9 mouse cellular contexts compared by ENCODE assay signal in the genomic region with DNA sequence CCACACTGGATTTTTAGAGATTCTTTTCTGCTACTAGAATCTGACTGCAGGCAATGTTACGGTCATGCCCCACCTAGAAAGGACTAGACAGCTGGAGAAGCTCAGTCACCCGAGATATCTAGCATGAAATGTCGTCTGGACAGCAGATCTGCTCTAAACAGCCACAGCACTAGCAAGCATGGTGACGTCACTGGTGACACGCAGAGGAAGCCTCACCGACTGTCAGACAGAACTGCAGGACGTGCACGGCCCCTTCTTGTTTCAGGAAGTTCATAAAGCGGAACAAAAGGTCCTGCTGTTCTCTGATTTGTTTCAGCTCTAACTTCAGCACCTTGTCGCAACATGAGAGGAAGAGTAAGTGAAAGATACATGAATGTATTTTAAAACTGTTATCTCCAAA. TPM values are rescaled to one million over a fixed set of nuclear protein-coding genes. Genes with fewer than 3 reads are reported as not detected.
DNase-seq lines count a peak whose midpoint lies in the region; ATAC-seq lines count a peak whose summit lies in the region.
"Had no signal": no experiment of that assay in that cellular context is flagged by ENCODE, and none has a peak within 500 bp of the region (broad histone marks: within the 10 kb centered on the region; RNA-seq: fewer than 3 reads in every experiment).

No protein-coding gene starts in this region.

- peak overlapping the region; percentile 46; the same call in 1 of the 2 replicates for H3K27ac ChIP-seq in heart, embryonic 16.5 days (ENCODE audit: low read length)
- no peak overlapping the region for H3K27ac ChIP-seq in midbrain, embryonic 11.5 days (ENCODE audit: low read depth, low read length)
- H3K27ac ChIP-seq: limb, embryonic 13.5 days had no signal

- no peaks in the 10 kb centered on the region for H3K9me3 ChIP-seq in heart, embryonic 16.5 days (replicated peaks; ENCODE audit: control insufficient read depth, low read length)
- no peaks in the 10 kb centered on the region for H3K9me3 ChIP-seq in midbrain, embryonic 11.5 days (ENCODE audit: control insufficient read depth, low read length)
- H3K9me3 ChIP-seq: limb, embryonic 13.5 days had no signal

- no peak overlapping the region for H3K9ac ChIP-seq in heart, embryonic 16.5 days (ENCODE audit: low read length)
- no peak overlapping the region for H3K9ac ChIP-seq in midbrain, embryonic 11.5 days (ENCODE audit: low read length)
- H3K9ac ChIP-seq: limb, embryonic 13.5 days had no signal

- peak; percentile 68 for DNase-seq in layer of hippocampus, adult 9-11 months
- DNase-seq in layer of hippocampus, postnatal 25 days (ENCODE audit: extremely low spot score in 1 of 2, low spot score in 1 of 2), result no peak
- DNase-seq in c-Kit-positive CD71-positive TER-119-negative erythroid progenitor cells, embryonic 14.5 days (ENCODE audit: low read depth), result peak; percentile 62
- DNase-seq in lung, postnatal 25 days (ENCODE audit: low spot score), result peak; percentile 64
- peak; percentile 35 for DNase-seq in thymus, postnatal 14 days
- DNase-seq in adrenal gland, postnatal 10 days, result no peak
- no peak for DNase-seq in midbrain, embryonic 11.5 days (ENCODE audit: low spot score, missing footprints)

- WGBS in heart, embryonic 16.5 days, result 44% methylated on average over 10 of the region's 10 CpGs
- WGBS in midbrain, embryonic 11.5 days, result 79% methylated on average over 10 of the region's 10 CpGs

- no peaks in the 10 kb centered on the region for H3K27me3 ChIP-seq in heart, embryonic 16.5 days (ENCODE audit: control insufficient read depth, insufficient read depth, low read length)
- H3K27me3 ChIP-seq in midbrain, embryonic 11.5 days (ENCODE audit: control insufficient read depth, insufficient read depth, low read length), result no peaks in the 10 kb centered on the region
- H3K27me3 ChIP-seq: limb, embryonic 13.5 days had no signal

- peak overlapping the region; percentile 22; the same call in 1 of the 2 replicates for H3K4me2 ChIP-seq in heart, embryonic 16.5 days (ENCODE audit: low read depth, low read length)
- no peak overlapping the region for H3K4me2 ChIP-seq in midbrain, embryonic 11.5 days
- H3K4me2 ChIP-seq: limb, embryonic 13.5 days had no signal

- peaks cover 17% of the 10 kb centered on the region for H3K36me3 ChIP-seq in heart, embryonic 16.5 days (ENCODE audit: control insufficient read depth, insufficient read depth)
- H3K36me3 ChIP-seq in midbrain, embryonic 11.5 days (ENCODE audit: control insufficient read depth, insufficient read depth, low read length), result no peaks in the 10 kb centered on the region

- ATAC-seq in heart, embryonic 16.5 days (replicated peaks; ENCODE audit: extremely low read depth, insufficient read depth, low FRiP score), result peak; percentile 78
- ATAC-seq in midbrain, embryonic 11.5 days (ENCODE audit: low FRiP score), result no peak

- no peak overlapping the region; the same call in 1 of the 2 replicates for H3K4me3 ChIP-seq in heart, embryonic 16.5 days (ENCODE audit: low read length)
- no peak overlapping the region for H3K4me3 ChIP-seq in midbrain, embryonic 11.5 days (ENCODE audit: low read depth, low read length)
- H3K4me3 ChIP-seq: limb, embryonic 13.5 days had no signal

- no peaks in the 10 kb centered on the region for H3K4me1 ChIP-seq in heart, embryonic 16.5 days (ENCODE audit: control insufficient read depth, insufficient read depth, low read length)
- no peaks in the 10 kb centered on the region for H3K4me1 ChIP-seq in midbrain, embryonic 11.5 days (ENCODE audit: control insufficient read depth, insufficient read depth, low read length)
- H3K4me1 ChIP-seq: limb, embryonic 13.5 days had no signal

RNA-seq across cellular contexts. Expression of gene Snx14, which starts 34.7 kb away (rescaled TPM):
- 10 to 100 TPM; 46.2 to 51.8 TPM for total RNA-seq in layer of hippocampus, postnatal 25 days (2021)
- polyA plus RNA-seq in heart, embryonic 16.5 days (2015; fragmentation: Nextera tagmentation; extraction: Ambion mirVana), result 30.4 and 34.9 TPM in 2 replicates
- 10 to 100 TPM; 41.8 to 54.5 TPM for total RNA-seq in adrenal gland, postnatal 10 days (2021)
- 22.8 and 23.9 TPM in 2 replicates for polyA plus RNA-seq in midbrain, embryonic 11.5 days (2014; fragmentation: Nextera tagmentation; extraction: Ambion mirVana)

RNA-seq across cellular contexts. Expression of gene Gm20537, which starts 52.3 kb away (rescaled TPM):
- not detected for total RNA-seq in layer of hippocampus, postnatal 25 days (2021)
- polyA plus RNA-seq in heart, embryonic 16.5 days (2015; fragmentation: Nextera tagmentation; extraction: Ambion mirVana), result 0.30 and 0.59 TPM in 2 replicates
- total RNA-seq in adrenal gland, postnatal 10 days (2021), result 1 to 10 TPM in 1 of 2 experiments, not detected in 1; 1.0 TPM
- 0.40 and 0.52 TPM in 2 replicates for polyA plus RNA-seq in midbrain, embryonic 11.5 days (2014; fragmentation: Nextera tagmentation; extraction: Ambion mirVana)

Comparison
In these comparisons a context has a peak if more than half of its experiments do, and no peak if none do; other contexts are left out.
1. DNase-seq: peak in layer of hippocampus, adult 9-11 months (single experiment), c-Kit-positive CD71-positive TER-119-negative erythroid progenitor cells, embryonic 14.5 days (single experiment), lung, postnatal 25 days (single experiment) and thymus, postnatal 14 days (single experiment); none in layer of hippocampus, postnatal 25 days (0 of 2), adrenal gland, postnatal 10 days (single experiment) and midbrain, embryonic 11.5 days (single experiment).